Mouse (Mus musculus) midbrain, embryonic 12.5 days (tissue): ENCODE data around the gene Gpr82. TPM values are rescaled to one million over a fixed set of nuclear protein-coding genes. Genes with fewer than 3 reads are reported as not detected.

ENCODE experiments used
- ATAC-seq: fragments of 200-750 bp; cut with Nextera tagmentation; 2 replicates; pipeline ENCODE4 v1.8.0; 2017; ENCODE audit warnings: low read depth, moderate TSS enrichment, moderate library complexity; ENCODE audit not compliant: low FRiP score
- H3K27ac ChIP-seq: fragments of 300-500 bp; sonication (generic); replicated peaks from 2 replicates; pipeline ENCODE4 v1.5.1; 2016; ENCODE audit warnings: mild to moderate bottlenecking
- H3K27me3 ChIP-seq: fragments of 300-500 bp; sonication (generic); 2 replicates; pipeline ENCODE4 v1.6.1; 2016; ENCODE audit warnings: mild to moderate bottlenecking
- H3K36me3 ChIP-seq: fragments of 300-500 bp; sonication (generic); 2 replicates; pipeline ENCODE4 v1.6.1; 2016
- H3K4me1 ChIP-seq: fragments of 300-500 bp; sonication (generic); 2 replicates; pipeline ENCODE4 v1.6.1; 2016
- H3K4me2 ChIP-seq: fragments of 300-500 bp; sonication (generic); replicated peaks from 2 replicates; pipeline ENCODE4 v1.6.1; 2016; ENCODE audit warnings: mild to moderate bottlenecking, moderate library complexity
- H3K4me3 ChIP-seq: fragments of 300-500 bp; sonication (generic); 2 replicates; pipeline ENCODE4 v1.5.1; 2016; ENCODE audit warnings: mild to moderate bottlenecking
- H3K9ac ChIP-seq: fragments of 300-500 bp; sonication (generic); replicated peaks from 2 replicates; pipeline ENCODE4 v1.6.1; 2016; ENCODE audit warnings: mild to moderate bottlenecking, moderate library complexity
- H3K9me3 ChIP-seq: fragments of 300-500 bp; sonication (generic); 2 replicates; pipeline ENCODE4 v1.6.1; 2016; ENCODE audit warnings: mild to moderate bottlenecking
- WGBS: fragments of 180-500 bp; shearing (Covaris S2); methylation state at CpG from one replicate; pipeline ENCODE4 v1.1.7; 2016; 5-methylcytosine and 5-hydroxymethylcytosine counted together
- polyA plus RNA-seq: library from polyadenylated mRNA; unstranded; fragments of >200 nt; fragmentation: Nextera tagmentation; extraction: Ambion mirVana; gene quantifications from 2 replicates; pipeline ENCODE4 v1.2.1, GENCODE M21; 2016

Gpr82 gene
- polyA plus RNA-seq, 1 experiment from 2014 or later: 0.65 TPM

DNA sequence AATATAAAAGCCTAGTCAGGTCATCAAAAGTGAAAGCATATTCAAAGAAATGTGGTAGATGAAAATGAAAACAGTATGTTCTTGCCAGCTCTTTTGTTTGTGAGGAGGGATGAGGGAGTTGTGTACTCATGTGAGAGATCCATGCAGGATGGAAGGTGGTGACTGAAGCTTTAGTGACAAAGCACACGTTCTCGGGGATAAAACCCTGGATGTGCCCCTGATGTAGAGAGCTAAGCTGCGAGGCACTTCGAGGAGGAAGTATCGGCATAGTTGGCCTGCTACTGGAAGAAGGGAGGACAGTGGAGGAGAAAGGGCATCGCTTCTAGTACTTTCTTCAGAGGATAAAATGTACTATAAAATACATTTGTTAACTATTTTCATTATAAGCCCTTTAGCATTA is 5.3 kb upstream of the Gpr82 start:
- Histone ChIP-seq H3K4me3 (no peak overlapping the region), H3K4me2 (no peak overlapping the region), H3K27ac (no peak overlapping the region), H3K9ac (no peak overlapping the region), H3K4me1 (no peaks in the 10 kb centered on the region), H3K9me3 (no peaks in the 10 kb centered on the region), H3K36me3 (no peaks in the 10 kb centered on the region), H3K27me3 (no peaks in the 10 kb centered on the region; the same call in 1 of the 2 replicates)
- WGBS: 74% methylated on average over 6 of the region's 6 CpGs
- ATAC-seq: no peak

DNA sequence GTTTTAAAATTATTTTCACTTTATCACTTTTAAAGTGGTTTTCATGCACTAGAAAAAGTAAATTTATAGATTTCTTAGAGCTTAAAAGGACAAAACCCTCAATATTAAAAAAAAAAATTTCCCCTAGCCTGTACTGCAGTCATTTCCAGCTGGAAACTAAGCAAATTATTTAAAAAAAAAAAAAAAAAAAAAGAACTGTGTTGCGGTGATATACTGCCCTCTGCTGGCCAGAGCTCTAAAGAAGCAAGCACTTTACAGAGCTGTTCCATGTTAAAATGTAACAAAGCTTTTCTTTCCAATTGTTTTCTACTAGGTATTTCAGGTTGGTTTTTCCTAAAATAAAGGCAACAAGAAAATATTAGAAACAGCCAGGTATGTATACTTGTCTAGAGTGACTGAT is 4.4 kb upstream of the Gpr82 start:
- Histone ChIP-seq H3K27ac (no peak overlapping the region), H3K9me3 (no peaks in the 10 kb centered on the region), H3K27me3 (no peaks in the 10 kb centered on the region; the same call in 1 of the 2 replicates), H3K9ac (no peak overlapping the region), H3K36me3 (no peaks in the 10 kb centered on the region), H3K4me2 (no peak overlapping the region), H3K4me1 (no peaks in the 10 kb centered on the region), H3K4me3 (no peak overlapping the region)
- ATAC-seq: no peak
- WGBS: 0% methylated on average over 1 of the region's 1 CpGs

DNA sequence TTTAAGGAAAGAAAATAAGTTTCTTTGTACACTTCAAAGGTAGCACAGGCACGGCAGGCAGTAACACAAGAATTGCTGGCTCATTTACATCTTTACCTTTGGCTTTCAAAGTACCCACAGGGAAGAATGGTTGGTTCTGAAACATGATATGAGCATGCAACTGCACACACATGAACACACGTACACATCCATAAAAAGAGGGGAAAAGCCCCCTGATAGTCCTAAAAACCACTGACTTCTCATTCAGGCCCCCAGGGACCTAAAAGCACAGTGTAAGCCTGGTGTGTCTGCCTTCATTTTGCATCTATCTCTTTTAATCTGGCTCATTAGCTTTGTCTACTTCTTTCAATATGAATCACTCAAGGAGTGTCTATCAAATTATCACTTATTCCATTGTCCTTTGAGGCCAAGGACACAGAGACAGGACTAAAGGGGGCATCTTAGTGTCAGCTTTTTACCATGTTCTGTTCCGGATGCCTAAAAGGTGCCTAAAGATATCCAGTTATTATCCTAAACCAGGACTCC is 2.5 kb upstream of the Gpr82 start:
- no peaks in the 10 kb centered on the region for H3K4me1 ChIP-seq
- no peak overlapping the region for H3K9ac ChIP-seq
- no peaks in the 10 kb centered on the region for H3K27me3 ChIP-seq
- ATAC-seq: no peak
- no peak overlapping the region for H3K4me2 ChIP-seq
- 72% methylated on average over 3 of the region's 3 CpGs for WGBS
- H3K27ac ChIP-seq: no peak overlapping the region
- no peaks in the 10 kb centered on the region for H3K9me3 ChIP-seq
- H3K36me3 ChIP-seq: no peaks in the 10 kb centered on the region
- no peak overlapping the region for H3K4me3 ChIP-seq

DNA sequence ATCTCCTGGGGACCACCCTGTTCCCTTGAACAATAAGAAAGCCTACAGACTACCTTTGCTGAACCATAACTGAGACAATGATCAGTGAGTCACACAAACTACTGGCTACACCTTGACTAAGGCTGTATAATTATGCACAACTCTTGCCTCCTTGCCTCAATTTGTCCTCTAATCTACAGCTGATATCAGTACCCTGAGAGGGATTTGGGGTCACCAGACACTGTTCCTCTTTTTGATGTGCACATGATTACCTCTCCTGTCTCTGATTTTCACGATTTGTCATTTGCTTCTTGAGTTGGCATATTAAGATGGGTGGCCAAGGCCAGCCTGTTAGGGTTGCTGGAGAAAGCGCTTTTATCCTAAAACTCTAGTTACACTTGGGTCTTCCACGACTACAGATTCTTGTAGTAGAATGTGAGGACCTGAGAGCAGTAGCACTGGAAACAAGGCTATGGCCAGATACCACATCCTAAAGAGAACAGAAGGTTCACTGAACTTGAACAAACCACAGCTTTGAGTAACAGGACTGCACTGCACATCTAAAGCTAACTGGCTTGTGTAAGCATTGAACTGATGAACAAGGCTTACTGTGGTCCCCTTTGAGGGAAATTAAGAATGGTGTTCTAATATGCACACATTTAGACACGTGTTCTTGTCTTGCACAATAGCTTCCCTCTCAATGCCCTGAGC is 1.8 kb upstream of the Gpr82 start:
- ATAC-seq: no peak
- Histone ChIP-seq H3K4me2 (no peak overlapping the region), H3K9ac (no peak overlapping the region), H3K36me3 (no peaks in the 10 kb centered on the region), H3K4me1 (no peaks in the 10 kb centered on the region), H3K27me3 (no peaks in the 10 kb centered on the region), H3K4me3 (no peak overlapping the region), H3K27ac (no peak overlapping the region), H3K9me3 (no peaks in the 10 kb centered on the region)
- WGBS: 76% methylated on average over 4 of the region's 4 CpGs

DNA sequence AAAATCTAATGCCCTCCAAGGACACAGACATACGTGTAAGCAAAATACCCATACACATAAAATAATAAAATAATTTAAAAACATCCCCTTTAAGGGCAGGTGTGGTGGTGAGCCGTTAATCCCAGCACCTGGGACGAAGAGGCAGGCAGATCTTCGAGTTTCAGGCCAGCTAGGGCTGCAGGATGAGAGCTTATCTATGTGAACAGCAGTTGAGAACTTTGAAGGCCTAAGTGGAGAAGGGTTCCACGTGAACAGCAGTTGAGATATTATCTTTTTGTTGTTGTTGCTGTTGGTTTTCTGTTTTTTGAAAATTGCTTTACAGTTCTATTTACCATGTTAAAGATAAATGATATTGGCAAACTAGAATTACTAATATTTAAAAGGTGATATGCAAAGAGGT is 7.7 kb downstream of the Gpr82 start:
- ATAC-seq: no peak
- no peak overlapping the region for H3K4me3 ChIP-seq
- no peaks in the 10 kb centered on the region for H3K27me3 ChIP-seq
- no peak overlapping the region for H3K4me2 ChIP-seq
- H3K4me1 ChIP-seq: no peaks in the 10 kb centered on the region
- H3K27ac ChIP-seq: no peak overlapping the region
- WGBS: 76% methylated on average over 5 of the region's 5 CpGs
- H3K9ac ChIP-seq: no peak overlapping the region
- H3K36me3 ChIP-seq: no peaks in the 10 kb centered on the region
- no peaks in the 10 kb centered on the region for H3K9me3 ChIP-seq

DNA sequence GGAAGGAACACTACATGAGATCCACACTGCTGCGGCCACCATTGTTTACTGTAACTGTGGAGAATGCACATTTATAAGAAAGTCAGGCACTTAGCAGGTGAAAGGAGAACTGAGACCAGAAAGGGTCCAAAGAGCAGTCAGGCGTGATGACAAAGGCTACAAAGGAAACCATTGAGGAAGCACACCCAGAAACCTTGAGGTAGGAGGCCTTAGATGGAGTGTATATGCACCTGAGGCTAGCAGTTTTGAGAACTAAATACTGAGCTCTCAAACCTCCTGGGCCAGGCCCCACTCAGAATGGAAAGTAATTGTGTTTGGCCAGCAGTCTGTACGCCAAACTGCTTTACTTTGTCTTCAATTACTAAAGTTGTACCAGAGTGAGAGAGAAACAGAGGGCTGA is 9.2 kb downstream of the Gpr82 start:
- Histone ChIP-seq H3K4me1 (no peaks in the 10 kb centered on the region), H3K4me3 (no peak overlapping the region), H3K36me3 (no peaks in the 10 kb centered on the region), H3K27ac (no peak overlapping the region), H3K9me3 (no peaks in the 10 kb centered on the region), H3K4me2 (no peak overlapping the region), H3K9ac (no peak overlapping the region), H3K27me3 (no peaks in the 10 kb centered on the region)
- ATAC-seq: no peak
- WGBS: 86% methylated on average over 3 of the region's 3 CpGs

DNA sequence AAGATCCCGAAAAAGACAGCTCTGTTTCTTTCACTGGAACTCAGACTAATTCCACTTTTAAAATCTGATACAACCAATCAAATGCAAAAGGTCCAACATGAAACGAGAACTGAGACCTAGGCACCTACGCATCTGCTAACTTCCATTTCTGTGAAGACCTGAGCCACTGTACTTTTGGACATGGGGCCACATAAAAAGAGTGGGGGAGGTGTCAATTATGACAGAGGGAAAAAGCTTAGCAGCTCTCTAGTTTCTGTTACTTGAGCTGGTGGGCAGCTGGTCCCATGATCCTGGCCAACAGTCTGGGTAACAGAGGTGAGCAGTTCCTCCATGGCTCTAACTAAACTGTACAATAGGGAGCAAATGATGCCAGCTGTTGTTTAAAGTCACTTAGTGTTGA is 11.8 kb downstream of the Gpr82 start:
- Histone ChIP-seq H3K36me3 (no peaks in the 10 kb centered on the region), H3K27me3 (no peaks in the 10 kb centered on the region), H3K4me3 (no peak overlapping the region), H3K27ac (no peak overlapping the region), H3K9ac (no peak overlapping the region), H3K9me3 (no peaks in the 10 kb centered on the region), H3K4me2 (no peak overlapping the region), H3K4me1 (no peaks in the 10 kb centered on the region)
- no peak for ATAC-seq
- 85% methylated on average over 3 of the region's 3 CpGs for WGBS

DNA sequence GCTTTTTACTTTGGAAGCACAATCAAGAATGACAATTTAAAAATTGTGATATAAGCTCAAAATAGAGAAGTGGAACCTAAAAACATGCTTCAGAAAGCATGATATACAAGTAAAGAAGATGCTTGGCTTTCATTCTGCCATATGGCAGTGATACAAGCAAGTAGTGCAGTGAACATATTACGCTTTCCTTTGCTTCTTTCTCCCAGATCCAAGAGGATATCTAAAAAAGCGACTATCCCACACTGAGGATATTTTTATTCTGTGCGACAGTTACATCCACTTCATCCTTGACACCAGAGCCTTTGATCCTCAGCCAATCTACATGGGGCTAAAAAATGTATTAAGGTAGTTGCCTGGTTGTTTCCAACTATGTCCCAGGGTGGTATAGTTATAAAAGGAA is 20.6 kb downstream of the Gpr82 start:
- no peak overlapping the region for H3K27ac ChIP-seq
- ATAC-seq: no peak
- H3K4me3 ChIP-seq: no peak overlapping the region
- 89% methylated on average over 3 of the region's 3 CpGs for WGBS
- H3K4me2 ChIP-seq: no peak overlapping the region
- H3K9me3 ChIP-seq: no peaks in the 10 kb centered on the region
- no peak overlapping the region for H3K9ac ChIP-seq
- no peaks in the 10 kb centered on the region for H3K27me3 ChIP-seq
- H3K36me3 ChIP-seq: no peaks in the 10 kb centered on the region
- no peaks in the 10 kb centered on the region for H3K4me1 ChIP-seq

DNA sequence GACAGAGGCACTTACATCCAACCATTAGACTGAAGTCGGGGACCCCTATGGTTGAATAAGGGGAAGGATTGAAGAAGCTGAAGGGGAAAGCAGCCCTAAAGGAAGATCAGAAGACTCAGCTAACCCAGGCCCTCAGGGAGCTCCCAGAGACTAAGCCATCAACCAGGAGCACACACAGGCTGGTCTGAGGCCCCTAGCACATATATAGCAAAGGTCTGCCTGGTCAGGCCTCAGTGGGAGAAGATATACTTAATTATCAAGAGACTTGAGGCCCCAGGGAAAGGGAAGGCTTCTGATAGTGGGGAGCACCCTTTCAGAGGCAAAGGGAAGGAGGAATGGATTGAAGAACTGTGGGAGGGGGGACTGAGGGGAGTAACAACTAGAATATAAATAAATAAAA is 25.4 kb downstream of the Gpr82 start:
- Histone ChIP-seq H3K27ac (no peak overlapping the region), H3K9me3 (no peaks in the 10 kb centered on the region), H3K4me2 (no peak overlapping the region), H3K4me3 (no peak overlapping the region), H3K27me3 (no peaks in the 10 kb centered on the region), H3K36me3 (no peaks in the 10 kb centered on the region), H3K9ac (no peak overlapping the region), H3K4me1 (no peaks in the 10 kb centered on the region)
- no peak for ATAC-seq
- 94% methylated on average over 1 of the region's 1 CpGs for WGBS

DNA sequence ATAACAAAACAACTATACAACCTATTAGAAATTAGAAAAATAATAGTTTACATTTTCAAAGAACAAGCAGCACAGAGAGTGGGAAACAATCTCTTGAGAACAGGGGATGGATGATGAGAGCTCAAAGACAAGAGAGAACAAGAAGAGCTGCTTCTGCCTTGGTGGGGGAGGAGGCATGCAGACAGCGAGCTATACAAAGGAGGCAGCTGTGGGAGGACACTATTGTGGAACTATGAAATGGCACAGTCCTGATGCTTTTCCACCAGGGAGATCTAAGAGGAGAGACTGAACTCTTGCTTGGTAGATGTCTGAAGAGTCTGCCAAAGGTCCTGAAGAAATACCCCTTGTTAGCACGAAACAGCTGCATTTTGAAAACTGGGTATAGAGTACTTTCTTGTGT is 27.2 kb downstream of the Gpr82 start:
- Histone ChIP-seq H3K27ac (no peak overlapping the region), H3K4me2 (no peak overlapping the region), H3K36me3 (no peaks in the 10 kb centered on the region), H3K4me1 (no peaks in the 10 kb centered on the region), H3K4me3 (no peak overlapping the region), H3K9ac (no peak overlapping the region), H3K9me3 (no peaks in the 10 kb centered on the region), H3K27me3 (no peaks in the 10 kb centered on the region)
- ATAC-seq: no peak
- WGBS: 64% methylated on average over 2 of the region's 2 CpGs

DNA sequence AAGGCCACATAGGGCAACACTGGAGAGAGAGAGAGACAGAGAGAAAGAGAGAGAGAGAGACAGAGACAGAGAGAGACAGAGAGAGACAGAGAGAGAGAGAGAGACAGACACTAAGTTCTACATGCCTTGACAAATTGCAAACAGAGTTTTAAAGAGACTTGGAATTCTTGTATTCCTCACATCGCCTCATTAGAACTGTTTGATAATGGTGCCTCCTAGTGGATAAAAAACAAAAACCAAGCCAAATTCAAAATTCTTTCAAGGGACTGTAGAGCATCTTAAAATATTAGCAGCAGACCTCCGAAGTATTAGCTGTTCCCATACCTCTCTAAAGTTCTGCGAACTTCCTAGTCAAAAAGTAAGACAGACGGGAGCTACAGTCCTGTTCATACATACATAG is 30.7 kb downstream of the Gpr82 start:
- H3K27me3 ChIP-seq: no peaks in the 10 kb centered on the region
- H3K4me1 ChIP-seq: no peaks in the 10 kb centered on the region
- 89% methylated on average over 4 of the region's 4 CpGs for WGBS
- no peak for ATAC-seq
- no peaks in the 10 kb centered on the region for H3K36me3 ChIP-seq
- H3K9me3 ChIP-seq: no peaks in the 10 kb centered on the region
- no peak overlapping the region for H3K4me2 ChIP-seq
- no peak overlapping the region for H3K9ac ChIP-seq
- H3K4me3 ChIP-seq: no peak overlapping the region
- no peak overlapping the region for H3K27ac ChIP-seq

DNA sequence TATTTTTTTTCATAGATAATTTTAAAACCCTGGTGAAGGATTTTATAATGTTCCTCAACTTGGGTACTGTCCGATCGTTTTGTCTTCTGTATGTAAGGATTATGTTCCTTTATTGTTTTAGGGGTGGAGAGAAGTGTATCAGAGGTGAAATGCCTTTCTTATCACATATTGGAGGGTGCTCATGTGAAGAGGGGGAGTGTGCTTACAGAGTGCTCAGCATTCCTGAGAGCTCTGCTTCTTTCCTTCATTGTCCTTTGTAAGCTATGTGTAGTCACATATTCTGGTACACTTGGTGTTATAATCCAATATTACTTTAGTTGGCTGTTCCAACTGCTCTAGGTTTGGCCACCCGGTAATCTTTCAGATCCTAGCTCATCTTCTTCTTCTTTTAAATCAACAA is 39.5 kb downstream of the Gpr82 start:
- WGBS: 86% methylated on average over 3 of the region's 3 CpGs
- ATAC-seq: no peak
- no peaks in the 10 kb centered on the region for H3K36me3 ChIP-seq
- no peak overlapping the region for H3K27ac ChIP-seq
- no peak overlapping the region for H3K4me2 ChIP-seq
- no peaks in the 10 kb centered on the region for H3K4me1 ChIP-seq
- H3K9me3 ChIP-seq: no peaks in the 10 kb centered on the region
- H3K4me3 ChIP-seq: no peak overlapping the region
- H3K27me3 ChIP-seq: no peaks in the 10 kb centered on the region
- no peak overlapping the region for H3K9ac ChIP-seq

DNA sequence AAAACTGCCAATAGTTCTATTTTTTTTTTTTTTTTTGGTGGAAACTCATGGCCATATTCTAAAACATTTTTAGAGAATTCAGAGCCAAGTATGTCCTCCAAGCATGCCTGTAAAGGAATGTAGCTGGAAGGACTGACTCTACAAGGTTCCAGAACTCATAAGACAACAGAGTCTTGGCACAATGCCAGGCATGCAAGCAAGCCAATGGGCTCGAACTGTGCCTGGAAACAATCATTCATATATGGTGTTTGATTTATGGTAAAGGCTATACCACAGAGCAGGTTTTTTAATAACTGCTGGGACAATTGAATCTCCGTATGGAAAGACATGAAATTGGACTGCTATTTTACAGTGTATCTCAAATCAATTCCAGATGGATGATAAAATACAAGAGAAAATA is 43.9 kb downstream of the Gpr82 start:
- H3K27me3 ChIP-seq: no peaks in the 10 kb centered on the region
- no peak overlapping the region for H3K9ac ChIP-seq
- no peak overlapping the region for H3K4me2 ChIP-seq
- H3K9me3 ChIP-seq: no peaks in the 10 kb centered on the region
- H3K4me1 ChIP-seq: no peaks in the 10 kb centered on the region
- H3K27ac ChIP-seq: no peak overlapping the region
- WGBS: 78% methylated on average over 2 of the region's 2 CpGs
- no peaks in the 10 kb centered on the region for H3K36me3 ChIP-seq
- ATAC-seq: no peak
- no peak overlapping the region for H3K4me3 ChIP-seq
